Mouse (Mus musculus): ENCODE results near the gene 1110032A03Rik.

The 1110032A03Rik gene

DNA sequence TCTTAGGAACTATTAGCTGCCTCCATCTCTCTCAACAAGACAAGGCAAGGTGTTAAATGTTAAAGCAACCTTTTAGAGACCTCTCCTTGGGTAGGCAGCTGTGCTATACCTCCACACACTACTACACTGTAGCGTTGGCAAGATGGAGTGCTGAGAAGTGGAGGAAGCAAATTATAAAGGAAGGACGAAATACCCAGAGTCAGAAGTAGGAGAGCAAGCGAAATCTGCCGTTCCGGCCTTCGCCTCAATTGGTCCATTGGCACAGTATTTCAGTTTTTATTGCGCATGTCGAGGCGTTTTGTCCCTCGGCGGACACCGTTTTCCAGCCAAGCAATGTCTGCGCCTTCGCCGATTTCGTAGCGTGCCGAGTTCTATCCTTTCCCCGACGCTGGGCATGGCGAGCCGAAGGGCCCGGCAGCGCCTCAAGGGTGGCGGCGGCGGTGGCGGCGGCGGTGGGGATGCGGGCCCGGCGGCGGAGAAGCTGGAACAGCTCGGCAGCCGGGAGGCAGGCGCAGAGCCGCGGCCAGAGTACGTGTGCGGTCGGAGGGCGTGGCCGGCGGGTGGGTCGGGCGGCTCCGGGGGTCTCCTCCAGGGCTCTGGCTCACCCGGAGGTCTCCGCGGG, at the start of gene 1110032A03Rik, which contains the start of gene Alg9:
1110032A03Rik (minus strand) TSS at position 530 of the 622 bp plus-strand sequence.
Alg9 (plus strand) TSS at position 29 of the 622 bp plus-strand sequence.
- peak; percentile 95 for DNase-seq

DNA sequence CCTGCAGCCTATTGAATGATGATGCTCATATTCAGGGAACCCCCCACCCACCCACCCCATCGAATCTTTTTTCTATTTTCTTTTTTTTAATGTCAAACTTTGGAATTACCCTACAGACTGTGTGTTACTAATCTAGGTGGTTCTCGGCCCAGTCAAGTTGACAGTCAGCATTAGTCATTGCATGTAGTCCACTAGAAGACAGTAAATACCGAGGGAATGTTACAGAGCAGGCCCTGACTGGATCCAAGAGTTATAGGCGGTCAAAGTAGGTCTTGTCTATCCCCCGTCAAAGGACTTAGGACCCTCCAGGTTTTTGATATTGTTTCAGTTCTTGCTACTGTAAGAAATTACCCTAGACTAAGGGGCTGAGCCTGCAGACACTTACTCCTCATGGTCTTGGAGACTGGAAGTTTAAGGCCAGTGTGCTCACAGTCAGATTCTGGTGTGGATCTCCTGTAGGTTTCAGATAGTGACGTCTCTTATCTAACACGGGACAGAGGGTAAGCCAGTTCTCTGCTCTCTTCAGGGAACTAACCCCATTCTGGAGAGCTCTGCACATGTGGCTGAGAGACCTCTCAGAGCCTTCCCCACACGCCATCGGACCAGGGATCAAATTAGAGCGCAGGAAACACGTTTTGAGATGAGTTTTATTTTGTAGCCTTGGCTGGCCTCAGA, 48.6 kb upstream of the 1110032A03Rik start:
- DNase-seq = no peak

DNA sequence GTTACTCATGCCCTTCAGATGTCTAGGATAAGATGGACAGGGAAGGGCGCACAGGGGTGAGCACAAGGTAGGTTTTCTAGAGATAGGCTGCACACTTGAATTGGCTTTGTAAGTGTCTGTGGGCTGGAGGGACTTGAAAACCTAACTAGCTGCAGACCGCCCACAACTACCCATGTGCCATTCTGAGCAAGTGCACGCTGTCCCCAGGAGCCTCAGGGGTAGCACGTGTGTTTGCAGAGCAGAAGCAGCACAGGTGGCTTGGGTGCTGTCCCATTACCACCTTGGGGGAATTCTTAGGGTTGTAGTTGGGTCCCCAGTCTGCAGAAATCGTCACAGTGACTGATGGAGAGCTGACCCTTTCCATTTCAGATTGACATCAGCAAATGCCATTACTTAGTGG, 46.9 kb upstream of the 1110032A03Rik start:
- DNase-seq = no peak

DNA sequence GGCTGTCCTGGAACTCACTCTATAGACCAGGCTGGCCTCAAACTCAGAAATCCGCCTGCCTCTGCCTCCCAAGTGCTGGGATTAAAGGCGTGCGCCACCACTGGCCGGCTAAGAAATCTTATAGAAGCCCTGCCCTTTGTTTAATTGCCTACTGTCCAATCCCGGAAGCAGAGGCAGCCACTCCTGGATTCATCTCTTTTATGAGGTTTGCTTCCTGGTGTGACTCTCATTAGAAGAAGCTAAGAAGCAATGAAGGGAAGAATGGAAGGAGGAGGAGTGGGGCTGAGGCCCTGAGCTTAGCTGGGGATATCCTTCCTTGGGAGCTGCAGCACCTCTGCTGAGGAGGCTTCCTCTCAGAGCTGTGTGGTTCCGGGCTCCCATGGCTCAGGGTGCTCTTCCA, 46.3 kb upstream of the 1110032A03Rik start:
- no peak for DNase-seq

DNA sequence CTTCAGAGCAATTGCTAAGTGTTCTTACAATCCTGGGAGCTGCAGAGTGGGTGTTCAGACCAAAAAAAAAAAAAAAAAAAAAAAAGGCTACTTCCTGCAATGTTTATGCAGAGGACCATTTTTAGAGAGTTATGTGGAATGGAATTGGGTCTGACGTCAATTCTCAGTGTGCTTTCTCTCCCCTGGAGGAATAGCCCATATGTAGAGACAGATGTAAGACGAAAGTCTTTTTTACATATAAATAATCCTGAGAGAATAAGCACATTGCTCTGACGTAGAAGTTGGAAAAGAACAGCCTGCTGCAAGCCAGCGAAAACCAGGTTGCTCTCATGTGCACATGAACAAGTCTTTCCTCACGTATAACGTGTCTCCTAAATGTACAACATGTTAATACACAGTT, 44.4 kb upstream of the 1110032A03Rik start:
- no peak for DNase-seq

DNA sequence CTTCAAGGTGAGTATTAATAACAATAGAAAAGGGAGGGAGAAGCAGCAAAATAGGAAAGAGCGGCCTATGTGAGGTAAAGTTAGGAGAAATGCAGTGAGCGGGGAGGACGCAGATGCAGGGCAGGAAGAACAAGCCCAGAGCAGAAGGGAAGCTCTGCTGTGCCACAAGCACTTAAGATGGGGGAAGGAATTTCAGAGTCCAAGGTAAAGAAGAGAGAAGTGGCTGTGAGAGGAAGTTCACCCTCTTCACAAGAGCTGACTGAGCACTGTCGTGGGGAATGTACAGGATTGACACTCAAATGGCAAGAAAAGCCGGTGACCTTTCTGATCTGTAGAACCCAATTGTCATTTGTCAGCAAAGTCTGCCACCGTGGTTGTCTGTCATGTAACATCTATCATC, 42.7 kb upstream of the 1110032A03Rik start:
- no peak for DNase-seq

DNA sequence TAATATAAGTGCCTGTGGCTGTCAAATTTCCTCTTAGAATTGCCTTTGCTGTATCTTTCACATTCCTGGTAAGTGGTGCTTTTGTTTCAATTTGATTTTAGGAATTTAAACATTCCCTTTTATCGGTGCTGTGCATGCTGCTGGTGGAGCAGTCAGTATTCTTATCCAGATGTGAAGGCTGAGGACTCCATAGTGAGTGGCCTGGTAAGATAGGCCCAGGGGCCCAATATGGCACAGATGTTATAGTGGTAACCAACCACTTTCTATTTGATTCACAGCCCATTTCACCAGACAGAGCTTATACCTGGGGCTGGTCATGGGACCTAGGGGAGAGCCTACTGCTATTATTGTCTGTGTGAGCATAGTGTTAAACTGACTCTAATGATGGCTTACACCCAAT, 41.2 kb upstream of the 1110032A03Rik start:
- no peak for DNase-seq

DNA sequence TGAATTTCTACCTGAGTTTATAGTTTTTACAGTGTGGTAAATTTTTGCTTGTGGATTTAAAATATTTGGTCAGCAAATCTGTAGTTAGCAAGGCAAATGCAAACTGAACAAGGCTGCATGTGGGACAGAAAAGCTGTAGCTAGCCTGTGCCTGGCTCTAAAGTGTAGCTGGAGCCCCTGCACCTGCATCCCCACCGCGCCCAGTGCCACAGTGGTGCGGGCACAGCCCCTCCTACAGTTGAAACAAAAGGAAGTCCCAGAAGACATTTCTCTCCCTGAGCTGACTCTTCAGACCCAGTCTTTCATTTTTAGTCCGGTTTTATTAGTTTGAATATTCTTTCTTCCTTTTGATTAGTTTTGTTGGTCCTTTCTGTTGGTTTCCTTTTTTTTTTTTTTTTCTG, 40.3 kb upstream of the 1110032A03Rik start:
- no peak for DNase-seq

DNA sequence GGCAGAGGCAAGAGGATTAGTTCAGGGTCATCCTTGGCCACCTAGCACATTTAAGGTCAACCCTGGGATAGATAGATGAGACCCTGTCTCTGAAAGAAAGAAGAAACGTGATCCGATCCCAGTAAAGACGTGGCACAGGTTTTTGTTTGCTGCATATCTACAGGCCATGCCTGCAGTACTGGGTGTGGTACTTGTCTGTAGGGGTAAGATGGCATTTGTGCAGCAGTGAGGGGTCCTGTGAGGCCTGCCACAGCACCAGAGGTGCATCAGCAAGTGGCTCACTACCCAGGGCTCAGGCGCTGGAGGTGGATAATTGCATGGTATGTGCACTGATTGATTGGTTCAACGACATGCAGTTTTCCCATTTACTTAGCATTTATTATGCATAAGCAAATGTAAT, 38.5 kb upstream of the 1110032A03Rik start:
- DNase-seq = no peak

DNA sequence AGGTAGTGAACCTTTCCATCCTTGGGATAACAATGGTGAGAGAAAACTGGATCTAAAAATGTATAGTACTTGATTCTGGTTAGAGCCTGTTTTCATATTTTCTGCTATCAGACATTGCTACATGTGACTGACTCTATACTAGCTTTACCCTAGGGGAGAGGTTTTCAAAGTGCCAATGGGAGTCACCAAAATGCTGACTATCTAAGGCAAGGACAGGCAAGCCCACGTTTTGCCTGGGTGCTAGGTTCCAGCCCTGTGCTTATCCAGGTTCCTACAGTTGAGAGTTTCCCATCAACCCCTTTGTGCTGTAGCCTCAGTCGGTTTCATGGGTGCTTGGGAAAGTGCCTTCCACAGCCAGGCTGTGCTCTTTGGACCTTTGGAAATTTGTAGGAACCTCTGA, 36.4 kb upstream of the 1110032A03Rik start:
- DNase-seq = no peak

DNA sequence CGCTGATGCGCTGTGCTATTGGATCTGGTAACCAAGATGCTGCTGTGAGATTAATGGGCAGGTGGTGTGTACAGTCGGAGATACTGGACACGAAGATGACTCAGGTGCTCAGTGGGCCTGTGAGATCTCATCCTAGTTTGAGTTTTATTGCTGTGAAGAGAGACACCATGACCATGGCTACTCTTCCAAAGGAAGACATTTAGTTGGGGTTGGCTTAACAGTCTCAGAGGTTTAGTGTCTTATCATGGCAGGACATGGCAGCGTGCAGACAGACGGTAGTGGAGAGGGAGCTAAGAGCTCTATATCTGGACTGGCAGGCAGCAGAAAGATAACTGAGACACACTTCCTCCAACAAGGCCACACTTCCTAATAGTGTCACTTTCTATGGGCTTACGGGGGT, 35.9 kb upstream of the 1110032A03Rik start:
- no peak for DNase-seq

DNA sequence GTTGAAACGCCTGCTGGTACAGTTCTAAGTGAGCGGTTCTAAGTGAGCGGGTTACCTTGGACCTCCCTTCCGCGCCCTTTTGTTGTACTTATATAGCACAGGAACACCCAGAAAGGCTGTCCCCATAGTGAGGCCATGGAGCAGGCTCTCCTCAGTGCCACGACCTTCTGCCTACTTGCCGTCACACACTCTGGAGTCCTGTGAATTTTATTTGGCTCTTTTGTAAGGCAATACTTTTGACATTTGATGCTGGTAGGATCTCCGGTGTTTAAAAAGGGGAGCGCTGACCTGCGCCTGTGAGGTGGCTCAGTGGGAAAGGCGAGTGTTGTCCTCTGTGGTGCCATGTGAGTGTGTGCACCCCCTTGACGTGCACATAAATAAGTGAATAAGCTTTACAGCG, 33.8 kb upstream of the 1110032A03Rik start:
- DNase-seq = no peak

DNA sequence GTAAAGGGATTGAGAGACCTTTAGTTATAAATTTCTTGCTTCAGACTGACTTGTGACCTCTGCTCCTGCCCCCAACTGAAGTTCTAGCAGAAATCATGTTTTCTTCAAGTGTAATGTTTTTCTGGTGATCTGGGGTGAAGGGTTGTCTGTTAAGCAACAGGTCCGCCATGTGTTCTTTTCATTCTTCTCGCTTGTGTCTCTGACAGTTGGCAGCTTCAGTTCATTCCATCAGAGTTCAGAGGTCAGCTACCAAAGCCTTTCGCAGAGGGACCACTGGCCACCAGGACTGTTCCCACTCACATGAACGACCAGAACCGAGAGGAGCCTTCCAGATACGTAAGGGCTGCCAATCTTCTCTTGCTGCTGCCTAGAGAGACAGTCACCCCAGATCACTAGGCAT, 33.2 kb upstream of the 1110032A03Rik start:
- no peak for DNase-seq

DNA sequence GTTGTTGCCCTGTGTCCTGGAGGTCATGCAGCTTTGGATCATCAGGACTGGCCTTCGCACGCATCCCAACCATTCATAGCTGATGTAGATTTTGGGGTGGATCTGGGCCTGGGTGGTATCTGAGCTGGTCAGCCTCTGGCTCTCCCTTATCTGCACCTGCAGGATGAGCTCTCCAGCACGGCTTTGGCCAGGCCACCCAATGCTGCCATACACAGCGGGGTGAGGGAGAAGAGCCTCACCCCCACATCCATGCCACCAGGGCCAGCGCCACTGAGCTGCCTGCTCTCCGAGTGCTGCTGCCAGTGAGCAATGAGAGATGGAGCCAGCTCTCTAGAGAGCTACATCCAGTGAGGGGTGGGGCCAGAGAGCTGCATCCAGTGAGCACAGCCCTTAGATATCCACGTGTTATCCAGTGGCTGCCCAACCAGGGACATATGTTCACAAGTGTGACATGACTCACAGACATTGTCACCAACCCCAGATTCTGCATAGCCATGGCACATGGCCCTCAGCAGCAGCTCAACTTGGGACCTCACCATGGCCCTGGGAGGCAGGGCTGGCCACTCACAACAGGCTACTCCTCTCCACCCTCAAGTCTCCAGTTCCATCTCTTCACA, 27.8 kb upstream of the 1110032A03Rik start:
- no peak for DNase-seq

DNA sequence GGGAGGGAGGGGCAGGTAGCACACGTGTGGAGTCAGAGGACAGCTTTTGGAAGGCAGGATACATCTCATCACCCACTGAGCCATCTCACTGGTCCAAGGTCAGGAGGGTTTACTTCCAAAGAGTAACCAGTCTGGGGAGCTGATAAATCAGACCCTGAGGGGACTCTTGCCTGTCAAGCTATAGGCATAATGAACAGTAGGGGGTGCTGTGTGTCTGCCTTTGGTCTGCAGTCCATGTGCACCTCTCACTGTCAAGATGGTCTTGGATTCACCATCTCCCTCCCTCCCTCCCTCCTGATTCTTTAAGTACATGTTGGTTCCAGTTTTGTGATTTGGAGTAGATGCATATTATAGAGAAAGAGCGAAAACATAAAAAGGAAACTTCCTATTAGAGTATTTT, 25.7 kb upstream of the 1110032A03Rik start:
- DNase-seq = peak; percentile 41 to 51

DNA sequence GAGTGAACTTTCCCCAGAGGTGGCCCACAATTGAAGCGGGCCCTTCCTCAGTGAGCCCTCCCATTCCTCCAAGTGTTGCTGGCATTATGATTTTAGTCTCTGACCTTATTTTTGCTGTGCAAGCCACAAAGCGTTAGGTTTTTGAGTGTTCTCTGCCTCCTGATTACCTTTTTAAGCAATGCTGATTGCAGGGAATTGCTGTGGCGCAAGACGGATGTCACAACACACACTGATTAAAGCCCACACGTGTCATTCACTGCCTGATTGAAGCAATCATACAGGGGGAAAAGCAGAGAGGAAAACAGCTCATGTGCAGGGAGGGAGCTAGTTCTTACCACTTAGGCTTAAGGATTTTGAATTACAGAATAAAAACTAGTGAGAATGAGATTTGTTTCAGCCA, 23.0 kb upstream of the 1110032A03Rik start:
- no peak for DNase-seq

DNA sequence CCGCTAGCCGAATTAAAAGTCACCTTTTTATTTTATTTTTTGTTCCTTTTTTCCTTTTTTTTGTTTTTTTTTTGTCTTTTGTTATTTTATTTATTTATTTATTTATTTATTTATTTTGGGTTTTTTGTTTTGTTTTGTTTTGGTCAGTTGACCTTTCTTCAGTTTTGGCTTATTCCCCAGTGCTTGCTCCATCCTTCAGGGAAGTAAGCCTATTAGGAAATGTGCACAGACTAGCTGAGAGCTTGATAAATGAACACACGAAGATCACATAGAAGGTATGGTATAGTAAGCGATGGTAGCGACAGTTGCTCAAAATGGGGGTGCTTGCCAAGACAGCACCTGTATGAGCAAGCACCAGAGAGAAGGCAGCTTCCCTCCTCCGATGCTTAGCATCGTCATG, 22.3 kb upstream of the 1110032A03Rik start:
- no peak for DNase-seq

DNA sequence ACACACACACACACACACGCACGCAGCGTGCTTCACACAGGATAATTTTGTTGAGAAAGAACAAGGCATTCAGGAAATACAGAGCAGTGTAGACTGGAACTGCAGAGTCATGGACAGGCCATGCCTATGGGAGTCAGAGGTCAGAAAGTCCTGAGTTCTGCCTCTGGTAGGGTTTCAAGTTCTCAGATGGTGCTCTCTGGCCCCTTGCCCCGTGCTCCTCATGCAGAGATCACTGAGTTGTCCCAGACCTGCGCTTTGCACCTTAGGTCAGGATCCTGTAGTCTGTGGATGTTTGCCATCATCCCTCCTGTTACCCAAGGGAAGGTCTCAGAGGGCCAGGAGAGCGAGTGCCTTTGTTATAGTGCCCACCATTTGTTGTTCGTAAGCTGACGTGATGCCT, 21.5 kb upstream of the 1110032A03Rik start:
- no peak for DNase-seq

DNA sequence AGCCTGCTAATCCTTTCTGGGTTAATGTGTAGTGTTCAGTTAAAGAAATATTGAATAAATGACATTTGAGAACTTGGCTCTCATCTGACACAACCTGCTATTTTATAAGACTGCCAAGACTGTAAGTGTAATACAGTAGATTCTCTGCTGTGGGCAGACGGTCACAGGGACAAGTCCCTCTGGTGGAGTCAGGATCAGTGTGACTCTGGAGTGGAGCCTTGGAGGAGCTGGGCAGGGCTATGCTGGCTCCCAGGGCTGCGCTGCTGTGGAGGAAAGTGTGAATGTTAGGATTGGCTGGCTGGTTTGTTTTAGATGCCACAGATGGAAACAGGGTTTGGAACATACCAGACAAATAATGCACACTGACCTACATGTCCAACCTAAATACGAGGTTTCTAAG, 19.9 kb upstream of the 1110032A03Rik start:
- no peak for DNase-seq

DNA sequence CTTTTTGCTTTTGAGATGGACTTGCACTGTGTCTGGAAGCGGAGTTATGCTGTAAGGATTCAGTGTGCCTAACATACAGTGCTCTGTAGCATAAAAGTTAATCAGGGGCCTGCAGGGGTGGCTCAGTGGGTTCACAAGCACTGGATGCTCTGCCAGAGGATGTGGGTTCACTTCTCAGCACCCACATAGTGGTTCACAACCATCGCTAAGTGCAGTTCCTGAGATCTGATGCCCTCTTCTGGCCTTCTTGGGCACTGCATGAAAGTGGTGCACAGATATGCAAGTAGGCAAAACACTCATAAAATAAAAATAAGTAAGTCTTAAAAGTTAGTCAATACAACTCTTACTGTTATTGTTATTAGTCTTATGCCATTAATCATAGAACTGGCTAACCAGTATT, 6.8 kb upstream of the 1110032A03Rik start:
- peak; percentile 63 to 64 for DNase-seq

DNA sequence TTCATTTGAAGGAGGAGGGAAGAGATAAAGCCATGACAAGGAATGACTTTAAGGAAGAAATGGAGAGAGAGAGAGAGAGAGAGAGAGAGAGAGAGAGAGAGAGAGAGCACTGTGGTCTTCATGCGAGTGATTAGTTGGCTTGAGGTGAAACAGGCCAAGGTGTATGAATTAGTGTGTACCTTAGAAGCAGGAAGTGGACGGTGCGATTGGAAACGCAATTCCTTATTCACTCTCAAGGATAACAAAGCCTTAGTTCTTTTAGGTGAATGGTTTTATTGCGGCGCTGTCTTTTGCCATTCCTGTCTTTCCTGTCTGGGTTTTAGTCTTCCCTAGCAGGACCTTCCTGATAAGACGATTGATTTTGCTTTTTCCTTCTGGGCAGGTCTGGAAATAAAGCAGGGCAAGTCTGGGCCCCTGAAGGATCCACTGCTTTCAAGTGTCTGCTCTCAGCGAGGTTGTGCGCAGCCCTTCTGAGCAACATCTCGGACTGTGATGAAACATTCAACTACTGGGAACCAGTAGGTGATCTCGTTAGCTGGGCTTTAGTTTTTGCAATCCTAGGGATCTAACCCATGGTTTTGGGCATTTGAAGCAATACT, 941 bp upstream of the 1110032A03Rik start:
- DNase-seq = no peak

DNA sequence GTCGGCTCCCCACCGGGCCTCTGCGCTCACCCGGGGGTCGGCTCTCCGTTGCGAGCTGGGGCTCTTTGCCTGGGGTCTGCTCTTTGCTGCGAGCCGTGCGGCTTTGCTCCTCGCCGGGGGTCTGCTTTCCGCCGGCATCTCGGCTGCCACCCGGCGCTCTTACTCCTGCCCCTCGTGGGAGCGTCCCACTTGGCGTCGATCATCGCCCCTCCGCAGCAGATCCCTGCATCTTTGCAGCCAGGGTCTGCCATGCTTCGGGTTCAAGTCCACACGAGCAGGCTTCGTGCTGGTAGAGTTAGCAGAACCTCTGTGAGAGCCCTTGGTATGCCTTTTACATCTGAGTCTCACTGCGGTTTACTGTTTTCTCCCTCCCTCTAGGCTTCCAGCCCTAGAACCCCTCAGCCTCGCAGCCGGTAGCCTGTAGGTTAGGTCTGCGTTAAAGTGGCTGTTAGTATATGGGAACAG, 374 bp upstream of the 1110032A03Rik start:
- peak; percentile 31 to 47 for DNase-seq

DNA sequence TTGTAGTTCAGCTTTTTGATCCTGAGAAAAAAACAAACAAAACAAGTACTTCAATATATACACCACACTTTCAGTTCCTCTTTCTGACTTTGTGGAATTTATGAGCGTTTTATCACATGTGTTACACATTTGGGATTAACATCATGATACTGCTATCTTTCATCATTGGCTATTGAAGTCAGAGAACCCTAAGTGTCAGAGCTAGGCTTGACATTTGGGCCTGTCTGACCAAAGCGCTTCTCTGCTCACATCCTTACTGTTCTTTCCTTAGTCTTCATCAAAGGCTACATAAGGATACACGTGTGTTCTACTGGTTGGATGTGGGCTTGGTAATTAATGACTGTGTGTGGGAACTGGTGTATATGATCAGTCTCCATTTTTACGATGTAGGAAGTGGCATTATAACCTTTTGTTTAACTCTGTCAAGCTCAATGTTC, 1.3 kb downstream of the 1110032A03Rik start:
- no peak for DNase-seq

DNA sequence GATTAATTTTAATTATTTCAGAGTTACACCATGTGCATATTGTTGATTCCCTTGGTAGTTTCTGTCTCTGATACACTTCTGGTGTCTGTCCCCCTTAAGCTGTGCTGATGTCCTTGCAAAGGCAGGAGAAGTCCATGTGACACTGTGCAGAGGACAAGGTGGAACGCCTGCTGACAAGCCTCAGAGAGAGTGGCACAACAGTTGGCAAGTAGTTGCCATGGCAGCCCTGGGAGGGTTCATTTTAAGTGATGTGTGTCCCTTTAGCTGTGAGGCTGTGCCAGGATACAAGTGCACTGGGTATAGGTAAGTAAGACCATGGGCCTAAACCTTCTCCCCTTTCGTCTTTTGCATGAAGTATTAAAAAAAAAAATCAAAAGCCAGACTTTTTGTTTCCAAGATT, 5.3 kb downstream of the 1110032A03Rik start:
- no peak for DNase-seq

Measured in kidney, postnatal 4 days (tissue).